Mouse (Mus musculus) G1E (cell line): ENCODE measurements at regions not wholly inside any gene's neighbourhood (a gene's known extent, or its start where the extent isn't known, plus 50 kb on each side); places are given as distances from the start of the nearest gene placed in this dataset.

Experiments
- ATAC-seq: 2 replicates; pipeline ENCODE4 v1.8.0; 2016; ENCODE audit warnings: mild to moderate bottlenecking; ENCODE audit not compliant: insufficient number of reproducible peaks, poor library complexity, low FRiP score, severe bottlenecking; ENCODE audit errors: extremely low read depth
- DNase-seq: peaks from one replicate; pipeline ENCODE4 v3.0.0; 2012; ENCODE audit warnings: low spot score
- H3K27me3 ChIP-seq: 2 replicates; pipeline ENCODE4 v1.6.1; 2012; ENCODE audit warnings: mild to moderate bottlenecking, low read length, inconsistent platforms; ENCODE audit not compliant: insufficient read depth
- H3K36me3 ChIP-seq: replicated peaks from 2 replicates; pipeline ENCODE3; 2012; ENCODE audit warnings: mild to moderate bottlenecking, inconsistent platforms
- H3K4me1 ChIP-seq: 2 replicates; pipeline ENCODE4 v1.6.1; 2012; ENCODE audit warnings: low read depth, low read length, inconsistent platforms, mixed read lengths; ENCODE audit not compliant: insufficient read depth
- H3K4me3 ChIP-seq: 2 replicates; pipeline ENCODE4 v1.5.1; 2012; ENCODE audit warnings: low read depth, mild to moderate bottlenecking, inconsistent platforms, low read length, moderate library complexity, mixed read lengths
- H3K9me3 ChIP-seq: replicated peaks from 2 replicates; pipeline ENCODE4 v1.6.1; 2012; ENCODE audit warnings: inconsistent platforms
- CTCF ChIP-seq: IDR thresholded peaks from 2 replicates; pipeline ENCODE4 v1.5.1; 2012; ENCODE audit warnings: low read depth, low read length, inconsistent platforms, mixed read lengths
- GATA1 ChIP-seq: IDR thresholded peaks from 2 replicates; pipeline ENCODE4 v1.6.1; 2012; ENCODE audit warnings: borderline replicate concordance, low read length, inconsistent platforms, mixed read lengths
- GATA2 ChIP-seq: IDR thresholded peaks from 2 replicates; pipeline ENCODE4 v1.6.1; 2012; ENCODE audit warnings: low read depth, low read length, inconsistent platforms, borderline replicate concordance
- POLR2AphosphoS5 ChIP-seq: IDR thresholded peaks from 2 replicates; pipeline ENCODE4 v1.6.1; 2012; ENCODE audit warnings: low read depth, low read length, inconsistent platforms; ENCODE audit not compliant: insufficient replicate concordance
- TAL1 ChIP-seq: conservative IDR thresholded peaks from 2 replicates; pipeline ENCODE4 v1.6.1; 2012; ENCODE audit warnings: low read depth, low read length, inconsistent platforms, mixed read lengths

DNA sequence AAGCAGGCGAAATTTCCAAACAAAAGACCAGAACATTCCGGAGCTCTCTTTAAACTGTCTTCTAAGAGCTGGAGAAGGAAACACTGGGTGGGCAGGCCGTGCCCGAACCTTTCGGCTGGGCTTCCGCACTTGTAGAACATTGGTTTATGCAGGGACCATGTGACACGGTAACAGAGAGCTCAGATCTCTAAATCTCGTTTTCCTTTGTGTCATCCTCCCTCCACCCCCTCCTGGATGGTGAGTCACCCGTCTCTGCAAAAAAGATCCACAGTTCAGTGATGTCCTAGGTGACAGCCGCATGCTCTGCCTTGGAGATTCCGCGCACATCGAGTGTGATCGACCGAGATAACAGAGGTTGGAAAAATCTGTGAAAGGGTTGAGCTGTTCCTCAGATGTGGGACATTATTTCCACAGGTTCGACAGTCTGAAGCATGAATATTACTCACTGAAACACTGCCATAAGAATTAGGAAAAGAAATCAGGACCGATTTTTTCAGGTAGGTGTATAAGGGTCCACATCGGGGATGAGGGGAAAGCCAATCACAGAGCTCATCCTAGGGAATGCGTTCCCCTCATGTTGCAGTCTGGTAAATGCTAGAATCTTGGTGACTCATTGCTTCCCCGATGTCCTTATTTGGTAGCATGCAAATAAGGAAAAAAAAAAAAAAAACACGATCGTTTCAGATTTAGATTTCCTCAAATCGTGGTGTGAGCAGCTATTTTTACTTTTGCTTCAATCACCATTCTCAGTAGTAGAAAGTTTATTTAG lies 70.0 kb upstream of the Foxo1 start:
- peaks cover 4% of the 10 kb centered on the region for H3K4me1 ChIP-seq
- ATAC-seq, result no peak
- no peak overlapping the region for H3K4me3 ChIP-seq
- H3K9me3 ChIP-seq, result no peaks in the 10 kb centered on the region
- H3K36me3 ChIP-seq, result no peaks in the 10 kb centered on the region
- TF ChIP-seq GATA1 (no peak), GATA2 (no peak), POLR2AphosphoS5 (no peak), CTCF (no peak), TAL1 (no peak)
- peaks cover 4% of the 10 kb centered on the region; the same call in 1 of the 2 replicates for H3K27me3 ChIP-seq
- no peak for DNase-seq

DNA sequence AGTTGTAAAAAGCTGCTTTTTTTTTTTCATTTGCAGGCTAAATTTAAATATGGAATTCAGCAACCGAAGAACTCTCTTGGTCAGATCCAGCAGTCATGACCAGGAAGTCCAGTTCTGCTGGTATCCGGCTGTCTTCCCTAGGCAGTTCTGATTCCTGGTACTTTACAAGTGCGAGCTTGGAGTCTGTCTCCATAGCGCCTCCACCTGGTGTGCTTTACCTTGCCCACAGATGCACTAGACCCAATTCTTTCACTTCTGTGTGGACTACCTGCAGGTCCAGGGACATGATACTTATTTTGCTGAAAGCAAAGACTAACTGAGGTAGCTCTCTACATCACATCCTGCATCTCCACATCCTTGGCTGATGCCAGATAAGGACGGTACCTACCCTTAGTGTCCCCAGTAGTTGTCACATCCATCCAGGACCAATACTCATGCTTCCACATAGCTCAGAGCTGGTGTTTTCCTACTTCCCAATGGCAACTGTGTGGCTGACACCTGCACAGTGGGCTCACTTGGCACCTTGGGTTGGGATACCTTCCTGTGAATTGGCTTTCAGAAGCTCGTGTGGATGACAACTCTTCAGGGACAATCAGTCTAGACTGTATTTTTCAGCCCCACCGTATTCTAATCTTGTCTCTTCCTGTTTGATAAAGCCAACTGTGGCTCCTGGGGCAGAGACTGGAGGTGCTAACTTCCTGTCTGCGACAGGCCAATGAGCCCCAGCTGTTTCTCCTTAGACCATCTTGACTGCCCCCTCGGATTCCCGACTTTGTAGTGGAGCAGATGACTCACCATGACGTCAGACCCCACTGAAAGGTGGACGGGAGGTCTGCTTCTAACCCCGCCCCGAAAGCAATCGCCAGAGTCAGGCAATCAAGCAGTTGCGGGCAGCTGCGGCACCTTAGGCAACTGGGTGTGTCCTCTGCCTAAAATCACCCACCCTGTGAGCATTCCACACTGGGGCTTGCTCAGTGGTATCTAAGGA lies 69.1 kb upstream of the Foxo1 start:
- H3K36me3 ChIP-seq, result no peaks in the 10 kb centered on the region
- peaks cover 4% of the 10 kb centered on the region; the same call in 1 of the 2 replicates for H3K27me3 ChIP-seq
- no peaks in the 10 kb centered on the region for H3K9me3 ChIP-seq
- H3K4me1 ChIP-seq, result peaks cover 4% of the 10 kb centered on the region
- no peak overlapping the region for H3K4me3 ChIP-seq
- no peak for DNase-seq
- ATAC-seq, result no peak
- no peak for TF ChIP-seq POLR2AphosphoS5
- no peak for TF ChIP-seq TAL1
- no peak for TF ChIP-seq GATA2
- TF ChIP-seq GATA1, result no peak
- no peak for TF ChIP-seq CTCF

DNA sequence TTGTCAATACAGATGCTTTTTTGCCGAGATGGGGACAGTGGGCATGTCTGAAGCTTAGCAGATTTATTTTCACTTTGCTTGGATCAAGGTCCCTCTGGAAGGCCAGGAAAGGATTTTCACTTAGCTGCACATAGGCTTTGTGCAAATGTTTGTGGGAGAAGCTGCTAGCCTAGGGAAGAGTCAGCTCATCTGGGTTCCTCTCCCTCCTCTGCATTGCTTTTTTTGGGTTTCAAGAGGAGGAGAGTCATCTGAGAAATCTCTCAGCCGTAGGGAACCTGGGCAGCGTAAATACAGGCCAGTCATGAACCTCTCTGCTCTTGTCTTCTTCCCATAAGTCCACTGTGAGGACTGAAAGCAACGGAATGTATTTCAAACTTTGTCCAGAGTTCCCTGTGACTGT lies 68.0 kb upstream of the Foxo1 start:
- Histone ChIP-seq H3K36me3 (no peaks in the 10 kb centered on the region), H3K4me3 (no peak overlapping the region), H3K9me3 (no peaks in the 10 kb centered on the region), H3K4me1 (peaks cover 4% of the 10 kb centered on the region), H3K27me3 (peaks cover 4% of the 10 kb centered on the region; the same call in 1 of the 2 replicates)
- DNase-seq, result no peak
- no peak for ATAC-seq
- no peak for TF ChIP-seq TAL1
- no peak for TF ChIP-seq GATA1
- TF ChIP-seq POLR2AphosphoS5, result no peak
- TF ChIP-seq CTCF, result no peak
- no peak for TF ChIP-seq GATA2

DNA sequence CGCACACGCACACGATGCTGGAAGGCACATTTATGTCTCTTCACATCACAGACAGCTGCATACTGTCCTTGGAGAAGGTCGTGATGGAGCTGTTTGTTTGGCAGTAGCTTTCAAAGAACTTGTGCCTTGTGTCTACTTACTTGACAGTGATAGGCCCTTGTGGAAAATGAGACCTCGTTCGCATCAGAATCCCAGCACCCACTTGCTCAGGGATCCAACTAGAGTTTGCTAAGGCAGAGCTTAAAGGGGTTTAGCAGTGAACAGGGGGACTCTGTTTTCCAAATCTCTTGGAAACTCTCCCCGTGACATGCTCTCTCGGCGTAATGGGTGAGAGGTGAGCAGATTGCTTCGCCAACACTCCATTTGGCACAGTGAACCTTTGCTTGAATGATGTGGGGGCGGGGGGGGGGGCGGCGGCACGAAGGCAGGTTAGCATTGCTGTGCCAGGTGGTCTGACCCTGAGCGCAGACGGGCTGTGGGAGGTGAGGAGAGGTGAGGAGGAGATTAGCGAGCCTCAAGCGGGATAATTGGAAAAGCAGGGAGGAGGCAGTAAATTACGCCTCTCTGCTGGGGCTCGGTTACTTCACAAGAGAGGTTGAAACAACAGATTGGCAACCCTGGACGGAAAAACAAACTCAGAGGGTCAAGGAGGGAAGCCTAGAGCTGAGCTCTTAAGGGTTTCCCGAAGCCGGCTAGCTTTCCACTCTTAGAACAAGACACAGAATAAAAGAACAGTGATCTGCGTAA lies 57.4 kb upstream of the Foxo1 start:
- TF ChIP-seq TAL1, result no peak
- no peak for TF ChIP-seq GATA1
- TF ChIP-seq POLR2AphosphoS5, result no peak
- peaks cover 21% of the 10 kb centered on the region for H3K9me3 ChIP-seq
- no peak for DNase-seq
- no peaks in the 10 kb centered on the region for H3K4me1 ChIP-seq
- no peak for ATAC-seq
- no peak overlapping the region for H3K4me3 ChIP-seq
- no peaks in the 10 kb centered on the region for H3K27me3 ChIP-seq
- no peaks in the 10 kb centered on the region for H3K36me3 ChIP-seq

DNA sequence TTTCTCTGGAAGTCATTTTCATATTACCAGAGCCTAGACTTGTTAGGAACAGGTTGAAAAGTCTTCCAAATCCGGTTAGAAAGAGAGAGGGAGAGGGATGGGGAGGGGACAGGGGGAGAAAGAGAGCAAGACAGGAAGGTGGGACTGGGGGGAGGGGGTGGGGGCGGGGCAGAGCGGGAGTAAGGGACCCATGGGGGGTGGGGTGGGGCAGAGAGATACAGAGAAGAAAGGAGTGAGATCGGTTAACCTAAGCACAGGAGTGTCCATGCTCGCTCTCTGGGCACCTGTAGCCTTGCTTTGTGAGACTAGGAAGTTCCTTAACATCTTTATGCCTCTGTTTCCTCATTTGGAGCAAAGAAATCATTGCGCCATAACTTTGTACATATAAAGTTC lies 56.8 kb upstream of the Foxo1 start:
- ATAC-seq, result no peak
- Histone ChIP-seq H3K4me1 (no peaks in the 10 kb centered on the region), H3K36me3 (no peaks in the 10 kb centered on the region), H3K4me3 (no peak overlapping the region), H3K27me3 (no peaks in the 10 kb centered on the region), H3K9me3 (peaks cover 24% of the 10 kb centered on the region)
- no peak for DNase-seq
- TF ChIP-seq GATA1, result no peak
- TF ChIP-seq CTCF, result no peak
- no peak for TF ChIP-seq GATA2
- no peak for TF ChIP-seq TAL1
- TF ChIP-seq POLR2AphosphoS5, result no peak

DNA sequence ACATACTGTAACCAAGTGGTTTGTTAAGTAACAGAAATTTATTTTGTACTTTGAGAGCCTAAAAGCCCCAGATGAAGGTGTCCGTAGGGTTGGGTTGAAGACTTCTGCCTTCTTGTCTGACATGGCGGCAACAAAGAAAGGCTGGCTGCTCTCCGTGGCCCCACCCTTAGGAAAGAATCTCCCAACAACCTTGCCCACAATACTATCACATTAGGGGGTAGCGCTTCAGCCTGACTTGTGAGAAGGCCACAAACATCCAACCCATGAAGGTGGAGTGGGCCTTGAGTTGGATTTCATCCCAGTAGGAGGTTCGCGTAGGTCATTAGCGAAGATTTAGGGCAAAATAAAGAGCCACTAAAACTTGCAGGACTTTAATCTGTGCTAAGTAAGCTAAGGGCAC lies 54.0 kb upstream of the Foxo1 start:
- TF ChIP-seq POLR2AphosphoS5 (no peak), GATA2 (no peak), TAL1 (no peak), CTCF (no peak), GATA1 (no peak)
- Histone ChIP-seq H3K27me3 (no peaks in the 10 kb centered on the region), H3K4me3 (no peak overlapping the region), H3K36me3 (no peaks in the 10 kb centered on the region), H3K9me3 (peaks cover 32% of the 10 kb centered on the region), H3K4me1 (no peaks in the 10 kb centered on the region)
- DNase-seq (no peak), ATAC-seq (no peak)
